Mouse (Mus musculus) gastrocnemius, adult 18-20 months (tissue): ENCODE data around the gene St7. TPM values are rescaled to one million over a fixed set of nuclear protein-coding genes. Genes with fewer than 3 reads are reported as not detected.
A peak's percentile ranks its signal among the peaks of the same experiment; 100 is the strongest.

Source experiments
- DNase-seq: peaks from one replicate; pipeline ENCODE4 v3.0.0; 2021; ENCODE audit warnings: low spot score
- total RNA-seq, 2 experiments: library from RNA; stranded (reverse); gene quantifications; 2 replicates each; pipeline ENCODE4 v1.2.3; 2021

St7 gene
- total RNA-seq, 2 experiments from 2014 or later = 12.5 to 14.2 TPM

DNA sequence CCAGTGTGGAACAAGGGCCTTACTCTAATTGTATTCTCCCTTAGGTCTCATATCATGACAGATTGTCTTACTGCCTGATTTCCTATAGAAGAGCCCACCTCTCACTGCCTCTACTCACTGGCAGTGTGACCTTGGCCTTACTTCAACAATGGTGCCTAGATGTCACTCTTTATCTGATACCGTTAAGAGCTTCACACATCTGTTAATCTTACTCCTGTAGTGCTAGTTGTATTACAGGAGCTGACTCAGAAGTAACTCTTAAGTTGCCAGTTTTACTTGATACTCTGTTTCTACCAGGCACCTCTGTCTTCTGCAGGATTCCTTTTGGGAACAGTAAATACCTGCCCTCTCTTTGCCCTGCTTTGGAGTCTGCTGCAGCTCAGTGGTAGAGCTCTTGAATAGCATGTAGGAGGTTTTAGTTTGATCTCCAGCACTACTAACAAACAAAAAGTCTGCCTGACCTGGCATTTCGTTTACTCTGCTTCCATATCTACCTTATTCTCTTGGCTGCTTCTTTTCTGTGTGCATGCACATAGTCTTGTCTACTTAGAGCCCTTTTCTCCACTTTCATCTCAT lies 121.4 kb downstream of the St7 start:
- no peak for DNase-seq

DNA sequence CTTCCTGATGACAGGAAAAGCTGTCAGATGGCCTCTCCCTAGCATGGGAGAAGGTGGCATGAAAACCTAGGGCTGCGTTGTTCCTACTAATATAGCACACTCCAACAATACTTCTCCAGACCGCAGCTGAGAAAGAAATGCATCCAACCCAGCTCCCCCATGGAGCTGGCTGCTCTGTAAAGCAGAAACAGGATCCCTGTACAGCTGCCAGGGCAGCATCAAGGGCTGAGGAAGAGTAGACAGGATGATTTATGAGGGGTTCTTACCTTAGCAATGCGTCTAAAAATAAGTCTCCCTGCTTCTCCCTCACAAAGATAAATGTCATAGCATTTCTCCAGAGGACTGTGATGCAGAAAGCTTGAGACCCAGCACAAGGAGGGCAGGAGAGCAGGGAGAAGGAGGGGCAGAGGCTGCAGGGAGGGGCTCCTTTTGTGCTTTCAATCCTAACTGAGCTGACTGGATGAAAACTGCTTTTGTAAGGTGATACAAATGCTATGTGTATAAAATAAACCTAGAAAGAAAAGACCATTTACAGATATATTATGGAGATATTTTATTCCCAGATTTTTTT lies 124.2 kb downstream of the St7 start:
- DNase-seq = peak; percentile 75

DNA sequence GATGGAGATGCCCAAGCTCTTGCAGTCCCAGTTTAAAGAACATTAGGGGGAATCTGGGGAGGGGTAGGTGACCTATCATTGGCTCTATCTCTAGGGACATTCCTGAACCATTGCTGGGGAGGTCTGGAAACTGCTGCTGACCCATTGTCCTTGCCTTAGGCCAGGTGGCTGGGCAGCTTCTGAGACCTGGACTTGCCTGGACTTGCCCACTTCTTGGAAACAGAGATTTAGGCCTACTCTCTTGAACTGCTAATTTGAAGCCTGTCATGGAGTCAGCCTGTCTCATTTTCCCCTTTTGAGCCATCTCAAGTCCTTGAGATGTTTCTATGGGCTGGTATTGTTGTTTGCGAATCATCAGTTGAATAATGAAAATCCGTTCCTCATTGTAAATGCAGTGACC lies 130.9 kb downstream of the St7 start:
- no peak for DNase-seq

DNA sequence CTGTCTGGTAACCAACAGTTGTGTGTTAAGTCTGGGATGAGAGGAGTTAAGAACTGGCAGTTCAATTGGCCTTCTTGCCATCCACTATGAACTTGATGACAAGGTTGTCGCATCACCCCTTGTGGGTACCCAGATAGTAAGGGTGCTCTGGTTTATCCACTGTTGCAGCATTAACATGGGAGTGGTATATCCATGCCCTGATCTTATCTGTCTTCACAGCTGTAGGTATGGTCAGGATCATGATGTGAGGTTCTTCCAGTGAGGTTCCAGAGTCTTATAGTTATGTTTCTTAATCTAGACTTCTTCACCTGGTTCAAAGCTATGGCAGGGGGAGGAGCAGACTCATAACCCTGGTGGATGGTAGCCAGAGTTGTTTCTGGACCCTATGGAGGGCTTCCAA lies 132.0 kb downstream of the St7 start:
- DNase-seq = no peak

DNA sequence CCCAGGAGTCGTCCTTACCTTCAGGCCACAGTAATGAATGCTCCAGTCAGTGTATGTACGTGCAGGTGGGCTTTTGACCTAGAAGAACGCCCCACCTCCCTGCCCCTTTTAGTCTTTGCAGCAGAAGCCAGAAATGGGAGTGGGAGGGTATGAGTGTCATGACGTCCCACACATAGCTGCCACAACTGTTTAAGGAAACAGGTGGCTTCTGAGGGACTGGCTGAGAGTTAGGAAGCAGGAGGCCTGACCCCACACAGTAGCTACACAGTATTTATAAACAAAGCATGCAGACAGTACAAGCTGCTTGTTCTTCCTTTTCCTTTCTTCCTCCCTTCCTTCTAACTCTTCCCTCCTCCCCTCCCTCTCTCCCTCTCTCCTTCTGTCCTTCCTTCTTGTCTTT lies 135.6 kb downstream of the St7 start:
- DNase-seq = no peak

DNA sequence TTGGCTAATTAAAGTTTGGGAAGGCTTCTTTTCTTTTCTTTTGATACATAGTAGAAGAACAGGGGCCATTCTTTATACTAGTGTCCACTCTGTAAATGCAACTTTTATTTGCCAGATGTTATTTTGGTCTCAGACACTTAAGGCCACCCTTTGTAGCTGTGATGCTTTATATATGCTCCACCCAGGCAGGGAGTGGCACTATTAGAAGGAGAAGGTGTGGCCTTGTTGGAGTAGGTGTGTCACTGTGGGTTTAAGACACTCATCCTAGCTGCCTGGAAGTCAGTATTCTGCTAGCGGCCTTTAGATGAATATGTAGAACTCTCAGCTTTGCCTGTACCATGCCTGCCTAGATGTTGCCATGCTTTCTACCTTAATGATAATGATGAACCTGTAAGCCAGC lies 137.2 kb downstream of the St7 start:
- no peak for DNase-seq

DNA sequence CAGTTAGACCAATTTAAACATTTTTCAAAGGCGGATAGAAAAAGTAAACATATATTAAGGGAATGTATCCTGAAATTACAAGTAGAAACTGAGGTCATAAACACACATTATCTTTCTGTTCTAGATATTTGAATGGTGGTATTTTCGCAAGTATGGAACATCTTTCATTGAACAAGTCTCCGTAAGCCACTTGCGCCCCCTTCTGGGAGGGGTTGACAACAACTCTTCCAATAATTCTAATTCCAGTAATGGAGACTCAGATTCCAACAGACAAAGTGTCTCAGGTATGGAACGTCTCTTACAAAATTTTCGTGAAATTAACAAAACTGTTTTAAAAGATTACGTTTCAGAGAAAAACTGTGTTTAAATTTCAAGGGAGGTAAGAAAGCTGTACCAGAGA lies 141.8 kb downstream of the St7 start:
- peak; percentile 72 for DNase-seq

DNA sequence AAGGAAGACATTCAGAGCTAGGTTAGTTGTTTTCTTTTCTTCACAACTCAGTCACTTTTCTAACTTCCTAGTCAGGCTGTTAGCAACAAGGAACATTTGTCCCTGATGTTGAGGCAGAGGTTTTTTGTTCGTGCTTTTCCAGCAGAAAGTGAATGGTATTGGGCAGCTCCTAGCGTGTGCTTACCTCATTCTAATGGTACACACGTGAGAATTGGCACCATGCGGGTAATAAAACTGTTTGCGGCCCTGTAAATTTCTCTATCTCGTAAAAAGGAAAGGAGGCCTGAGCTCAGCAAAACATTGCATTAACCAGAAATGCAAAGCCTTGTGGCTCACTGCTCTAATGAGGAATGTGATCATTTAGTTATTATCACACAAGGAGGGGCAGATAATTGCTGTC lies 143.0 kb downstream of the St7 start:
- no peak for DNase-seq

DNA sequence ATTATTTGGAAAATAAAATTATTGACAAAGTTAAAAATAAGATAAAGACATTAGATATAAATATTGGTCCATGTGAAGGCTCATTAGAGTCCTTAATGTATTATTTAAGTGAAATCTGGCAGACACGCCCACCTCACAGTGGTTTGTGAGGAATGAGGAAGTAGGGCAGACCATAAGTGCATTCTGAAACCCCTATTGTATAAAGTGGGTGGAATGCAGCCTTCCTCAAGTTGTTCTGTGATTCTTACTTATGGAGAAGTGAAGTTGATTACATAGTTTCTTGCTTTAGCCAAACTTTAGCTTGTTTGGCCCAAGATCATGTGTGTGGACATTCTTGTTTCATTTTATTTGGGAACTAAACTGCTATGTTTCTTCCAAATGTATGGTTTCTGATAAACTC lies 144.9 kb downstream of the St7 start:
- no peak for DNase-seq

DNA sequence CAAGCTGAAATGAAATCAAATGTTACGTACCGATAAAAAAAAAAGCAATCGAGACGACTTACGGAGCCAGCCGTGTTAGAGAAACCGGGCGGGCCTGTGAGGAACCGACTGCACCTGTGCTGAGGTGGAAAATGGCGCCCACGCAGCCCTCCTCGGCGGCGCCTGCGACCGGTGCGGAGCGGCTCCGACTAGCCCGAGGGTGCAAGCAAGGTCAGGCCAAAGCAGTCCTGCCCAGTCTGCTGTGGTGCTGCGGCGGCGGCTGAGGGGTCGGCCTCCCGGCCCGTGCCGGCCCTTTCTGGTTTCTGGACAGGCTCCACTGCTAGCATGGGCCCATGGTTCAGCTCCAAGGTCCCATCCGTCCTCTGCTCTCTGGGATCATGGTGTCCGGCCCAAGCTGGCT lies 147.7 kb downstream of the St7 start:
- DNase-seq = no peak

DNA sequence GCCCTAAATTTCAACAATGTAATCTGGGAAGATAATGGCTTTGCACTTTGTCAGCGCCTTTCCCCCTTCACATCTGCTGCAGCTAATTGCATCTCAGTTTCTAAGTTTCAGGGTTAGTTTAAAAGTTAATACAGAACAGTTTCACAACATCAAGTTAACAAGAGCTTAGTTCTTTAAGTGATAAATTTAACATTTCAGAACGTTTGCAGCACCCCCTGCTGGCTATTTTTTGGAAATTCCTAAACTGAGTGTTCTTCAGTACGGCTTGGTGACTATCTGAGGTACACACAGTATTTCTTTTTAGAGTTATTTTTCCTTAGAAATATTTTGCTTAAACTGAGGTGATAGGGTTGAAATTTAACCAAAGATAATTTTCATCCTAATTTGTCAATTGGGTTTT lies 150.0 kb downstream of the St7 start:
- DNase-seq = peak; percentile 49

DNA sequence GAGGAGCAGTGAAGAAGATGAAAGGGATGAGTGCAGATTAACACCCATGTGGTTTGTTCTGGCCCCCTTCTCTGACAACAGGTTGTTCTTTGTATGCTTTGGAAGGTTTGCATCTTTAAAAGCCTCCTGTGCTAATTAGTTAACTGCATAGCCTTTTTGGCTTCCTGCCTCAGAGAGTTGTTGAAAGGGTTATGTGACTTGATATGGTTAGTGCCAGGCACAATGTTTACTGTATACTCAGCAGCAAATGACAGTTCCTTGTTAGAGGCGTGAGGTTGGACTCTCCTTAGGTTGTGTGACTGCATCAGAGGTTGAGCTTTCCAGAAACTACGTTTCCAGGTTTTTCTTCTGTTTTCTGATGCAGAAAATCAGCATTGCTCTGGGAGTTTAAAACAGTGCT lies 158.6 kb downstream of the St7 start:
- DNase-seq = no peak

DNA sequence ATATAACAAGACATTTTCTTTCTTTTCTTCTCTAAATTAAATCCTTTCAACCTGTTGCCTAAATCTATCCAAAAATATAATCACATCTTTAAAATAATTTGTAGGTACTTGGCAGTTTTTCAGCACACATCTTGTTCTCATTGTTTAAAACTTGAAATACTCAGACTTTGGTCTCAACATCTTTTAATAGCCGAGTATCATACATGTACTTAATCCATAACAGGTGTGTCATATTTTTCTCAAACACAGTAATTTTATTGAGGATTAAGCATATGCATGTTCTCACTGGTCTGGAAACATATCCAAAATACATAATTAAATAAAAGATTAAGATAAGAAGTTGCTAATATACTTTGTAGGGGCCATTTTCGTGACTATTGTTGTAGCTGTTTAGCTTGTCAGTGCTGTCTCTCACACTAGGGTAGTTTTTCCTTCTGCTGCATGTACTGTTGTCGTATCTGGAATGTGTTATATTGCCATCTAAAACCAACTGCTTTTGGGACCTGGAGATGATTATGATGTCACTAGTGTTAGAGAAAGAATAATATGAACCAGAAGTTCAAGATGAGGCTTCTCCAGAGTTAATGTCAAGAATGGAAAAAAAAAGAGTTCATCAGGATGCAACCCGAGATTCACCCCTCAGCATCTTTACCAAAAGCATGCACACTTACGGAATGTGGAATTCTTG lies 161.0 kb downstream of the St7 start:
- DNase-seq = no peak

DNA sequence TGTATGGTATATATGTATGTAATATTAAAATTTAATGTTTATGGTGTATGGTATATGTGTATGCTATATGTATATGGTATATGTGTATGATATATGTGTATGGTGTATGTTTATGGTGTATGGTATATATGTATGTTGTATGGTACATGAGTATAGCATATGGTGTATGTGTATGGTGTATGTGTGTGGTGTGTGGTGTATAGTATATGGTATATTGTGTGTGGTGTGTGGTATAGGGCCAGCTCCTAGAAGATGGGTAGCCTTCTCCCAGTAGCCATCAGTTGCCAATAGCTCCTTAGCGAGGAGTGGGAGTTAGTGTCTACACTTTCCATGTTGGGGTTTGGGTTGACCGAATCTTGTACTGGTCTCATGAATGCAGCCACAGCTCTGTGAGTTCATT lies 162.9 kb downstream of the St7 start:
- no peak for DNase-seq

DNA sequence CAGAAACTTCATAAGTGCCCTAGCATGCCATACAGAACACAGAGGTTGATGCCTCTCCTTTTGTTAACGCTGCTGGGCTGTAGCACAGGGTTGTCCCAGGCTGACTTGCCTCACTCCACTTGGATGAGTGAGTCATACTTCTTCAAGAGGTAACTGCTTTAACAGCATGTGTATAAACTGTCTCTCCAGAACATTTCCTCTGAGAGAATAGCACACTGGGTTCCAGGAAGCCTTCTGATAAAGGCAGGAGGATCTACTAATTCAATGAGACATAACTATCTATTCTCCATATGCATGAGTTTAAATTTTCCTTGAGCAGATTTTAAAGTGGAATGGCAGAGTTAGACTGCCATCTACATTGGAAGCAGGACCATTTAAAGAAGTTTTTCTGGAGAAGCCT lies 166.8 kb downstream of the St7 start:
- DNase-seq = no peak

DNA sequence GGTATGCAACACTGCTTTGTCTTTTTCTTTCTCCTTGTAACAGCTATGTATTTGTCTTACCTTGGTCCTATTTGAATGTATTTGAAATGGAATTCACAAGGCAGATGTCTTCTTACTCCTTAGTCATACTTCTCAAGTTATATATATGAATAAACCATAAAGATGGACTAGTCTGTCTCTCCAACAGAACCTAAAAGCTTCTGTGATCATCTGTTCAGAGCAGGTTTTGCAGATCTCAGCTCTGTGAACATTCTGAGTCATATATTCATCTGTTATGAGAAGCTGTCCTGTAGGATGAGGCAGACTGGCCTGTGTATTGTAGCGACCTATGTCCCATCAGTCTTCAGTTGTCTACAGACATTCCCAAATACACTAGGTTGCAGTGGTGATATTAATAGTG lies 167.7 kb downstream of the St7 start:
- DNase-seq = no peak

DNA sequence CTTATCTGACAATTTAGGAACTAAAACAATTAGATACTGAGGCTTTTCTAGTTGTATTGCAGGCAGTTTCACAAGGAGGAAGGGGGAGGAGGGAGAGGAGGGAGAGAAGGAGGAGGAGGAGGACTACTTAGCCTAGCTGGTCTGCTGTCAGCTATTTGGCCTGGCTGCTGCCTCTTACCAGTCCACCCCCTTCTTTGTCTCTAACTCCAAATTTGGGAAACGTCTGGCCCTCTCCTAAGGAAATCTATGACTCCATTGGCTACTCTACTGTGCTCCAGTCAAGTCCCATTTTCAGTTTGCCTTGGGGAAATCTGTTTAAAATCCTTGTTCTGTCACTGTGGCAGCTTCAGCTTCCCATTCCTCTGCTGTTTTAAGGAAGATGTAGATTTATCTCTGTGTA lies 175.1 kb downstream of the St7 start:
- DNase-seq = no peak

DNA sequence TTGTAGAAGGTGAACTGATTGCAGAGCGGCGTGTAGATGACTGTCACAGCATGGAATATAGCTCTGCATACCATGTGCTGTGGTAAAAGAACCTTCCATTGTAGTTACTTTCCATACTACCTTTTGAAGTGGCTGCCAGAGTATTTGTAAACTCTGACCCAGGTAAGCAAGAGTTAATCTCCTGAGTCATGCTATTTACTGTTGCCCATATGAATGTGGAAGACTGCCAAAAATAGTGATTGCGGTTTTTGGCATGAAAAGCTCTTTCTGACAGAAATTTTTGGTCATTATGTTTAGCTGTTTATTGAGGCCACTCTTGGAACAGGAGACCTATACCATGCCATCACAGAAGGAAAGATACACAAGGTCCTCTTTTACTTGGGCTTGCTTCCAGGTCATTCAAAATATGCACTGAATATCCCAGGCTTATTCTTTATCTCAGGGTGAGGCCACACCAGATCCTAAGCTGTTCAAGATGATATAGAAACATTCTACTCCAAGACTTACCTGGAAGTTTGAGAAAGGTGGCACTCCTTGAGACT lies 179.2 kb downstream of the St7 start:
- DNase-seq = no peak

DNA sequence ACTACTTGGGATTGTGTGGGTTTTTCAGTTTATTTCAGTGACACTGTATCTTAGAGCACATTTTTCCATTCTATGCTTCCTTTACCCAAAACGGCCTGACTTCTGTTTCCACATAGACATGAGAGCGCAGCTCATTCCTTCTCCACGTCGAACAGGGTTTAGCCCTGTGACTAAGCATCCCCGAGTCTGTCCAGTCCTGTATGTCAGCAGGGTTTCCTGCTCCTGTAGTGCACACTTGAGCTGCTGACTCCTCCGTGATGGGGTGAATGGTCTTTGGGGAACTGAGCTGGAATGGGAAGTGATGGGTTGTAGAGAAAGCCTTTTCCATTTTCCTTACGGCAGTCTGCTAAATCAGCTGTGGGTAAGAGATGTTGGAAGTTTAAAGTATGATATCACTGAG lies 182.9 kb downstream of the St7 start:
- no peak for DNase-seq

DNA sequence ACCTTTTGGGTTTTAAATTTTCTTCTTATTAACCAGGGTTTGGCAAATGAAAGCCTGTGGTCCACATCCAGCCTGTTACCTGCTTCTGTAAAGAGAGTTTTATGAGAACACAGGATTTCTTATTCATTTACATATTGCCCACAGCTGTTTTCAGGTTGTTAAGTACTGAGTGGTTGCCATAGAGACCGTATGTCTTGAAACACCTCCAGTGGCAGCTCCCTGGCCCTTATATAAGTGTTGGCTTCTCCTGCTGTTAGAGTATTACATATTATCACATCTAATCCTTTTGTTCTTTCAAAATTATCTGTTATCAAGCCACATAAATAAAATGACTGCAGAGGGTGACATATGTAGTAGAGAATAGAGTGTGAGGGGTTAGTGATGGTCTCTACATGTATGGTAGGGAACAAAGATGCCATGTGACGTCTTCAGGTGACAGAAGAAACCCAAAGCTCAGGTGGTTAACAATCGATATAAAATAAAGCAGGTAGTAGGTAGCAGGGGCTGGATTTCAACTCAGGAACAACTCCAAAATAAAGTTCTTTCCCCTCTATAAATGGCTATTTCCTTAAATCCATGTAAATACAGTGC lies 183.4 kb downstream of the St7 start:
- no peak for DNase-seq

DNA sequence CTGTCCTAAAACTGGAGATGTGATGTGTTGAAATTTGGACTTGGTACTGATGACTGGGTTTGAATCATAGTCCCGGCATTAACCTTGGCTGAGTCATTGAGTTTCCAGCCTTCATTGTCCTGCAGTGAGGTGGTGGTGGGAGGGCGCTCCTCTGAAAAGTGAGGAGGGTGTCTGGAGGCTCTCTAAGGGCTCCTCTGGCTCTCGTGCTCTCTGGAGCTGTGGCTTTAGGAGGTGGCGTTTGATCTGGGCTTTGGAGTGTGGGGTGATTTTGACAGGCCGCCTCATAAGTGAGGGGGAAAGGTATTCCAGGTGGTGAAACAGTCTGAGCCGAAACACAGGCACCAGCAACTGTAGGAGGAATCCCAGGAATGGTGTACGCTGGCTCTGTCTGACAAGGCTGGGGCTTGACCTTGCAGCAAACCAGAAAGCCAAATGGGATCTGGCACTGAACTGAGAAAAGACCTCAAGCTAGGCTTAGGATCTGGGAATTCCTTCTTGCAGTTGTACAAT lies 184.0 kb downstream of the St7 start:
- DNase-seq = no peak

DNA sequence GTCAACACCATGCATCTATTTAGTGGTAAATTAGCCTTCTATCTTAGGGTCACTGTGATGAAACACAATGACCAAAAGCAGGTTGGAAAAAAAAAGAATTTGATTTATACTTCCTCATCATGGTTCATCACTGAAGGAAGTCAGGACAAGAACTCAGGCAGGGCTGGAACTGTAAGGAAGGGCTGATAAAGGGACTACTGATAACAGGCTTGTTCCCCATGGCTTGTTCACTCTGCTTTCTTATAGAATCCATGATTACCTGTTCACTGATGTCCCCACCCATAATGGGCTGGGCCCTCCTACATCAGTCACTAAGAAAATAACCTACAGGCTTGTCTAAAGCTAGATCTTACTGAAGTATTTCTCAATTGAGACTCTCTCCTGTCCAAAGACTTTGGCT lies 190.2 kb downstream of the St7 start:
- DNase-seq = no peak

DNA sequence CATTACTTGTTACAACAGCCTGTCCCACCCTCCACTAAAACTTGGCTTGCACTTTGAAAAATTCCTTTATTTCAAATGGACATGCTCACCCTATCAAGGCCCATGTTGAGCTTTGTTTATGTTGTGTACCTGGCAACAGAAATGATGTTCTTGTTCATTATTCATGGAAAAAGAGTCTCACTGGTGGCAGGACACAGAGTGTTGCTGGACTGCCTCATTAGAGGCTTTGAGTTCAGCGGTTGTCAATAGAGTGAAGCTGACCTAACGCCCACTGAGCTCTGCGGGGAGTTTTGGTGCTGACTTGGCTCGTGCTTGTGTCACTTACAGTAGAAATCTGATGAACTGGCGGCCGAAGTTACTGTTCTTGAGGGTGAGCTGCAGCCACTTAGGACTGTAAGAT lies 195.0 kb downstream of the St7 start:
- DNase-seq = no peak
